Mouse (Mus musculus) cerebellum, adult 9-11 months (tissue): ENCODE measurements around the gene Prss21.

Experiments used
- DNase-seq: peaks from one replicate; pipeline ENCODE4 v3.0.0; 2022

The Prss21 gene

DNA sequence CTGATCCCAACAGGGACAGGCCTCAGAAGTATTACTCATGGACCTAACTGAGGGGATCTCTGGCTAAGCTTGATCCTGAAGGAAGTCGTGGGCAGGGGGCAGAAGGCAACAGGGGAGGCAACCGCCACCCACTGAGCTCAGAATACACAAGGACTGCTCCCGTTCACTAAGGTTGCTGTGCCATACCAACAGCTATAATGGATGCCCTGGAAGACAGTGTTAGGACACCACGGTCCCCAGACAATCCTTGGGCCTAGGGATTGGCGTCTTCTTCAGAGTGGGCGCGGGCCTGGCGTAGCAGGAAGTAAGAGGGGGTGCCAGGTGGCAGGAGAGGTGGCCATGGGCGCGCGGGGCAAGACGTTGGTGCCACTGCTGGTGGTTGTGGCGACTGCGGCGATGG, at the start of gene Prss21:
Gene Prss21, plus strand, starts transcription at position 301 of the 400 bp plus-strand sequence.
- no peak for DNase-seq

DNA sequence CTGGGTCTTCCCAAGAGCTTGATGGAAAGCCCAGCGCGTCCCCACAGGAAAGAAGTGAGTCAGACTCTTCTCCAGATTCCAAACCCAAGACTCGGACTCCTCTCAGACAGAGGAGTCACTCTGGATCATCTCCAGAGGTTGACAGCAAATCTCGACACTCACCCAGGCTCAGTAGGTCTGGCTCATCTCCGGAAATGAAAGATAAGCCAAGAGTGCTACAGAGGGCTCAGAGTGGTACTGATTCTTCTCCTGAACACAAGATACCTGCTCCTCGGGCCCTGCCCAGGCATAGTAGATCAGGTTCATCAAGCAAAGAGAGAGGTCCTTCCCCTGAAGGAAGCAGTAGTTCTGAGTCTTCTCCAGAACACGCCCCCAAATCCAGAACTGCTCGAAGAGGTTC, 49.3 kb upstream of the Prss21 start:
- DNase-seq: no peak

DNA sequence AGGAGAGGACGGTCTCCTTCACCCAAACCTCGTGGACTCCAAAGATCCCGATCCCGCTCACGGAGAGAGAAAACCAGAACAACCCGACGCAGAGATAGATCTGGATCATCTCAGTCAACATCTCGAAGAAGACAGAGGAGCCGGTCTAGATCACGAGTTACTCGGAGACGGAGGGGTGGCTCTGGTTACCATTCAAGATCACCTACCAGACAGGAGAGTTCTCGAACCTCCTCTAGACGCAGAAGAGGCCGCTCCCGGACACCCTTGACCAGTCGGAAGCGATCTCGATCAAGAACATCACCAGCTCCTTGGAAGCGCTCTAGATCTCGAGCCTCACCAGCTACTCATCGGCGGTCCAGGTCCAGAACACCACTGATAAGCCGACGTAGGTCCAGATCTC, 48.6 kb upstream of the Prss21 start:
- no peak for DNase-seq

DNA sequence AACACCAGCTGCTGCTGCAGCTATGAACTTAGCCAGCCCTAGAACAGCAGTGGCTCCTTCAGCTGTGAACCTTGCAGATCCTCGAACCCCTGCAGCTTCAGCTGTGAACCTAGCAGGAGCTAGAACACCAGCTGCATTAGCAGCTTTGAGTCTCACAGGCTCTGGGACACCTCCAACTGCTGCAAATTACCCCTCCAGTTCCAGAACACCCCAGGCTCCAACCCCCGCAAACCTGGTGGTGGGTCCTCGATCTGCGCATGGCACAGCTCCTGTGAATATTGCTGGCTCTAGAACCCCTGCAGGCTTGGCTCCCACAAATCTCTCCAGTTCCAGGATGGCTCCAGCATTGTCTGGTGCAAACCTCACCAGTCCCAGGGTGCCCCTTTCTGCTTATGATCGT, 47.1 kb upstream of the Prss21 start:
- no peak for DNase-seq

DNA sequence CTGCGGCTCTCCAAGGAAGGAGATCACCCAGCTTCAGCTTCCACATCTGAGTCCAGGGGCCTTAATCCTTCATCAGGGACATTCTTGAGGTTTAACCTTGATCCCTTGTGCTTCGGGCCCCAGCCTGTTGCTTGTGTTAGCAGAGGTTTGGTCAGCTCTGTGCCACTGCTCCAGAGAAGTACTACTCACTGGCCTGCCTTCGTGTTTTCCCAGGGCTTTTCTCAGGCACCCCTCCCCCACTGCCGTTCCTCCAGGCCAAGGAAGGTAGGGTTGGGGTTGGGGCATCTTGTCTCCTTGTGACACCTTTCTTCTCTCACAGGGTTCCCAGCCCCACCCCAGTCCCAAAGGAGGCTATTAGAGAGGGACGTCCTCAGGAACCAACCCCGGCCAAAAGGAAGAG, 45.8 kb upstream of the Prss21 start:
- no peak for DNase-seq

DNA sequence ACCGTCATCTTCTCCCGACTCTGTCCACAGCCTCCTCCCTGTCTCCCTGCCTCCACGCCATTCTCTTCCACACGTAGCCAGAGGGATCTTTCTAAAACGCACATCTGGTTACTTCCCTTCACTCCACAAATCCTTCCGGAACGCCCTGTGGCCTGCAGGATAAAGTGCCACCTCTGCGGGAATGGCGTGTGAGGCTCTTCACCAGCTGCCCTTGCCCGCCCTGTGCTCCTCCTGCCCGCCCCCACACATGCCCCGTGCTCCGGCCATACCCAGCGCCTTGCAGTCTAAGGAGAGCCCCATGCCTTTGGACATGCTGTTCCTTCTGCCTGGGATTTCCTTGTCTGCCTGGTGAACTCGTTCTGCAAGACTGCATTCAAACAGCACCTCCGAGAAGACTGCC, 44.8 kb upstream of the Prss21 start:
- no peak for DNase-seq

DNA sequence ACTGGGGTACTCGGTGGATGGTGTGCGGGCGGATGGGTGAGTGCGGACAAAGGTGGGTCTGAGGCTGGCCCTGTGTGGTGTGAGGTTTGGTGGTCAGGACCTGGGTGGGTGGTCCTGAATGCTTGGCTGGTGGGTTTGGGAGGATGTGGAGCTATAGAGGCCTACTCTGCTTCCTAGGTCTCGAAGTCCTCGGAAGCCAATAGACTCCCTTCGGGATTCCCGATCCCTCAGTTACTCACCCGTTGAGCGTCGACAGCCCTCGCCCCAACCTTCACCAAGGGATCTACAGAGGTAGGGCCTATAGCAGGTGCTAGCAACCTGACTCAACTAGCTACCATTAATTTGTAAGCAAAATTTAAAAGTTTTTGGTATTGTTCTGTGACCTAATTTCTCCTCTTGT, 44.2 kb upstream of the Prss21 start:
- no peak for DNase-seq

DNA sequence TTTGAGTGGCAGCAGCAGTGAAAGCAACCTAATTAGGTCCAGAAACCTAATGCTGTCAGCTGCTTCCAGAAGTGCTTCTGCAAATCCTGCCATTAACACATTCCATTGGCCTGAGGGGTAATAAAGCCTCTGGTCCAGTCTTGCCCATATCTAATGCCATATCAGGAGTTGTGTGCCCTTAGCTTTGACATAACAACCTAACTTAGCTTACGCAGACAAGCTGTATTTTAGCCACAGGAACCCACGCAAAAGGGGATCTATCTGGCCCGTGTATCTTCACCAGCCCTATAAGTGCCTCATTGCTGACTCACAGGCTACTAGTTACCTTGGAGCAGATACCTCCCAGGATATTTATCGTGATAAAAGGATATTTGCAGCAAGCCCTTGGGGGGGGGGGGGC, 42.3 kb upstream of the Prss21 start:
- DNase-seq: no peak

DNA sequence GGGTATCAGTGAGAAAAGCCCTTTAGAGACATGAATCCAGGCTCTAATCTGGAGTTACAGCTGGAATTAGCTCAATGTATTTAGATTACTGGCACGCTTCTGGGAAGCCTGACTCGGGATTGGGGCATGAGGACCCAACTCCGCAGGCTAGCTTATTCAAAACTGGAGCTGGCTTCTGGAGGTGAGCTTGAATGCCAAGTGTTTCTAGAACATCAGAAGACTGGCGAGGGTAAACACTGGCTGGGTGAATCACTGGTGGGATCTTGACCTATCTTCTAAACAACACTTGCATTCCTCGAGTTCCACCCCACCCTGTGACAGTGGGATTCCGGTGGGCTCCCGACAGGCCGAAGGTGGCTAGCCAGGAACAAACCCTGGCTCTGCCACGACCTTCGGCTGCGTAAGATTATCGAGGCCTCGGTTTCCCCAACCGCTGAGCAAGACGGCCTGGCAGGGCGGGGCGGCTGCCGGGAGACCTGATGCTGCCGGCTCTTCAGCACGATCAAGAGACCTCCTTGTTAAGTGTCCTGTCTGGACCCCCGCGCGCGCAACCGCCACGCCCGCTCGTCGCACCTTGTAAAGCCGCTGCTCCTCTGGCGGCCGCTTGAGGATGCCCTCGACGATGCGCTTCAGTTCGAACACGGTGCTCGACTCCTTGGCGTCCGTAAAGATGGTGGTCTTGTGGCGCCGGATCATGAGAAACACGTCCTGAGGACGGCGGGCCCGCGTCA, 39.4 kb upstream of the Prss21 start:
- DNase-seq: peak; percentile 80

DNA sequence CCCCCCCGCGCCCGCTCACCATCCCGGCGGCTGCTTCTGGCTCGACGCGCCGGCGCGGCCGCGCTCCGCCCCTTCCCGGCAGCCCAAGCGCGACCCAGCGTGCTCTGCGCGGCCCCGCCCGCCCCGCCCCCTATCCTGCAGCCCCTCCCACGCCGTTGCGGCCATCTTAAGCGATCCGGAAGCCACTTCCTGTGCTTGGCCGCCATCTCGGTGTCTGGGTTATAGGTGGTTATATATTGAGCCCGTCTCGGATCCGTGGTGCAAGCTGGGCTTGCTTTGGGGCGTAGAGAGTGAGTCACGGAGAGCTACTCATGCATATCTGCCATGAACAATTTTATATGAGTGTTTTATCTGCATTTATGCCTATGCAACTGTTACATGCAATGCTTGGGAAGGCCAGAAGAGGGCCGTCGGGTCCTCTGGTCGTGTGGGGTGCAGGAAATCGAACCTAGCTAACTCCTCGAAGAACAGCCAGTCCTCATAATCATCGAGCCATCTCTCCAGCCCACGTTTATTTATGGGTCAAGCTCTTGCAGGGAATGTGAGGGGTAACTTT, 38.7 kb upstream of the Prss21 start, which contains the start of gene Elob:
Gene Elob, minus strand, starts transcription at position 73 of the 556 bp plus-strand sequence.
- DNase-seq: peak; percentile 87

DNA sequence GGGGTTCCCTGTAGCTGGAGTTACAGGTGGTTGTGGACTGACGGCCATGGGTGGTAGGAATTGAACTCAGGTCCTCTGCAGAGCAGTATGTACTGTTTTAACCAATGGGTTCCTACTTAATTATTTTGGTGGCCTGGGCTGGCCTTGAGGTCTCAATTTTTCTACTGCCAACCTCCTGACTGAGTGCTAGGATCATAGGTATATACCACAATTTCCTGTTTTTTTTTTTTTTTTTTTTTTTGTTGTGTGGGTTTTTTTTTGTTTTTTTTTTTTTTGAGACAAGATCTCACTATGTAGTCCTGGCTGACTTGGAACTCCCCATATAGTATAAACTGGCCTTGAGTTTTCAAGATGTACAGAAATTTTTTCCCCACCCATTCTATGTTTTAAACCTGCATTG, 36.7 kb upstream of the Prss21 start:
- DNase-seq: no peak

DNA sequence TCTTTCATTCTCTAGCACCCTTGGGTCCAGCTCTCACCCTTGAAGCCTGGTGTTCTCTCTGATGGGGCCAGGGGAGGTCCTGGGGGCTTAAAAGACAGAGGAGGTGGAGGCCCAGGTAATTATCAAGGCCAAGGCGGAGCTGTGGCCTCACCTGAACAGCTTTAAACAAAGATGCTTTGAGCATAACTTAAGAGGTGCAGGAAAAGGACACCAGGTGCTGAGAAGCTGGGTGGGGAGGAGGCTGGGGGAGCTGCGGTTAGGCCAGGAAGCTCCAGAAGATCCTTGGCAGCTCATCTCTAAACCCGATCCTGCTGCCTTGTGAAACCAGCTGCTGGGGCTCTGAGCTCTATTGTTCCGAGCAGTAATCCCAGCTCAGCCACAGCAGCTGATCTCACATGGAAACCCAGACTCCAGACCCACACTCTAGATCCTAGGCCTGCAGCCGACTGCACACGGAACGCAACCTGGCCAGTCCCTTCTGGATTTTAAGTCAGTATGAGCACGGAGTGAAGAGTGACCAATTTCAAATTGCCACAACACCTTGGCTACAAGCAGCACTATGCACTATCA, 31.8 kb upstream of the Prss21 start, which contains the start of gene Prss33:
Gene Prss33, minus strand, starts transcription at position 51 of the 570 bp plus-strand sequence.
- DNase-seq: no peak

DNA sequence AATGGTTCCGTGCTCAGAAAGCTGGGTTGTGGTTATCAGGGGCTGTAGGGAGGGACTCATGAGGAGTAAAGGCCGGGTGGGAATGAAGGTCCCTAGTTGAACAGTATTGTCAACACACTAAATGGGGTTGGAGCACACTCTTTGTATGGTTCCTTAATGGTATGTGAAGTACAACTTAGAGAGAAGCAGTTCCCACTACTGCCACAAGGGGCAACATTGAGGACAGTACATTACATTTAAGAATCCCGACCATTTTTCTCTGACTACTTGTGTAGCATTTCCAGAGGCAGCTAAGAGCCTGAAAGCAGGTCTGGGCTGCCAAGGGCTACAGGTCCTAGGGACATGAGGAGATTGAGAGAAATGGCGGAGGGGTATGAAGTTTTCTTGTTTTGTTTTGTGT, 26.7 kb upstream of the Prss21 start:
- DNase-seq: no peak

DNA sequence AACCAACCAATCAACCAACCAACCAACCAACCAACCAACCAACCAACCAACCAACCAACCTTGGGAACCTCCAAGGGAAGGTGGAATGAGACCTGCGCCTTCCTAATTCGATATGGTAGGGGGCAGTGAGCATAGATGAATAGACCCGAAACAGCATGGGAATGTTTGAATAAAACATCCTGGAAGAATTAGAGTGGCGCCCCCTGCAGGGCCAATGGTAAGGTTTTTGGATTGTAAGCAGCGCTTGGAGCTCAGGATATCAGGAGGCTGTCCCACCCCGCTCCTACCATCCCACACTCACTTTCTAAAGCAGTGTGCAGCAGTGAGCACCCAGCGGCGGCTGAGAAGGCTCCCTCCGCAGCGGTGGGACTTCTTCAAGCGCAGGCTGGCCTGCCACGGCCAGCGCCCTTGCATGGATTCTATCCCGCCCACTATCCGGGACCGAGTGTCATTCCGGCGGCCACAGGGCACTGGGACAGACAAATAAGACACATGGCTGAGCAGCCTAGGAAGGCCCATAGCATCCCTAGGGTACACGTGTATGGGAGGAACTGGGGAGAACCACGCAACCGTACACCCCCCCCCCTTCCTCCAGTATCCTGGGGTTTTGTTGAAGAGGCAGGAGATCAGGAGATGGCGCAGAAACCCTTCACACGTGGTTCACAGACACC, 24.6 kb upstream of the Prss21 start:
- DNase-seq: peak; percentile 23

DNA sequence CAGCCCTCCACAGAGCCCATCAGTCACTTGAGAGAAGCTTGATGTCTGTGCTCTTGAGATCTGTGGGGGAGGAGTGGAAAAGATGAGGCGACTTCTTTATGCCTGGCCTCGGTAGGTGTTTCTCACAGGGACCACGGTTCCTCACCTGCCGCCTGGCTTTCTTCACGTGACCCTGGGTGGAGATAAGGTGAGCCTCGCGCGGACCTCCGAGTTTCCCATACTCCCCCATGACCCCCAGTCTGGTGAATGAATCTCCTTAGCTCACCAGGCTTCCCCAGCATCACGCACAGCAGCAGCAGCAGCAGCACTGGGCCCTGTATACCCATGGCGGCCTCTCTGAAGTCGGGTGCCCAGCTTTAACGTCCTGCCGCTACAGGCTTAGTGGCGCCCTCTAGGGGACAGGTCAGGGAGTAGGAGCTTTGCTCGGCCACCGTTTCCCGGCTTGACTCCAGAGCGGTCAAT, 24.0 kb upstream of the Prss21 start, which contains the start of the genes Prss32 and Prss41:
Gene Prss32, plus strand, starts transcription at position 44 of the 462 bp plus-strand sequence.
Gene Prss41, minus strand, starts transcription at position 361 of the 462 bp plus-strand sequence.
- DNase-seq: peak; percentile 67

DNA sequence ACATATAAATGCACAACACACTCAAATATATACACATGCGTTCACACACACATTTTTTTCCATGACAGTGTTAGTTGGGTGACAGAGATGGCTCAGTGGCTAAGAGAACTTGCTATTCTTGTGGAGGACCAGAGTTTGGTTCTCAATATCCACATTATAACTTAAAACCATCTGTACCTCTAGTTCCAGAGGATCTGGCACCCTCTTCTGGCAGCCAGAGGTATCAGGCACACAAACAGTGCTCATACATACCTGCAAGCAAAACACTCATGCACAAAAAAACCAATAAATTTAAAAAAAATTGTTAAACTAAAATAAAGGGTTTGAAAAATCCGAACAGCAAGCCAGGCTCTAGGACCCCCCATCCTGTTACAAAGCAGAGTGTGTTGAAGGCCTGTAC, 17.8 kb upstream of the Prss21 start:
- DNase-seq: no peak

DNA sequence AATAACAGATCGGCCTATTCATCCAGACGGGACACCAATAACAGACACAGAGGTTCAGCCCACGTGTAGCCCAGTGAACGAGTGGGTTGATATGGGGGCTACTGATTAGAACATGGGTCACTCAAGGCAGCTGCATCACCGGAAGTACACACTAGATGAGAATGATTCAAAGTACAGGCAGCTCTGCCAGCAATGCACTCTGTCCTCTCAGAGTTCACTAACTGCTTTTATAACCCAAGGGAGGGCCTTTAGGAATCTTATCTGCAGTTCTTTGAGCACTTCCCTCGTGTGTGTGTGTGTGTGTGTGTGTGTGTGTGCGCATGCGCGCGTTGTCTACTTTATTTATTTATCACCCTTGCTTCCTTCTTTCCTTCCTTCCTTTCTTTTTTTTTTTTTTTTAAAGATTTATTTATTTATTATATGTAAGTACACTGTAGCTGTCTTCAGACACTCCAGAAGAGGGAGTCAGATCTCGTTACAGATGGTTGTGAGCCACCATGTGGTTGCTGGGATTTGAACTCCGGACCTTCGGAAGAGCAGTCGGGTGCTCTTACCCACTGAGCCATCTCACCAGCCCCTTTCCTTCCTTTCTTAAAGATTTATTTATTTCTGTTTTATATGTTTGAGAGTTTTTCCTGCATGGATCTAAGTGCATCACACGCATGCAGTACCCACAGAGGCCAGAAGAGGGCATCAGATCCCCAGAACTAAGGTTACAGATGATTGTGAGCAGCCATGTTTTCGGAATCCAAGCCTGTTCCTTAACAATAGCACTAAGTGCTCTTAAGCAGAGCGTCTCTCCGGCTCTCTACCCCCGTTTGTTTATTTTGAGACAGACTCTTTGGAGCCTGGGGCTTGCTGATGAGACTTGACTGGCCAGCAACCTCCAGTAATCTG, 16.8 kb upstream of the Prss21 start:
- DNase-seq: peak; percentile 43

DNA sequence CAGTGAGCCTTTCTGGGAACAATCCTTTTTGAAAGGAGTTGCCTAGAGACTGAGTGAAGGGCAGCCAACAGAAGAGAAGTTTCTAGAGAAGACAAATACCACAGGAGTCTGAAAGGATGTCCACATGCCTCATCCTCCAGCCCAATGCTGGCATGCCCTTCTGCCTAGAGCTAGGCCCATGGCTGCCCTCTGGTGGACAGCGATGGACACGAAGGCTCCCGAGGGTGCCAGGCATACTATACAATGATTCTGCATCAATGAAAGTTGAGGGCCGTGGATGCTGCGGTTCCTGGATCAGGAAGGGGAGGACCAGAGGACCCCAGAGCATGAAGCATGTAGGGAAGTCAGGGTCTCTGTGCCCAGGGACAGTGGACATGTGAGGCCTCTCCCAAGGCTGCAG, 14.6 kb upstream of the Prss21 start:
- peak; percentile 16 for DNase-seq

DNA sequence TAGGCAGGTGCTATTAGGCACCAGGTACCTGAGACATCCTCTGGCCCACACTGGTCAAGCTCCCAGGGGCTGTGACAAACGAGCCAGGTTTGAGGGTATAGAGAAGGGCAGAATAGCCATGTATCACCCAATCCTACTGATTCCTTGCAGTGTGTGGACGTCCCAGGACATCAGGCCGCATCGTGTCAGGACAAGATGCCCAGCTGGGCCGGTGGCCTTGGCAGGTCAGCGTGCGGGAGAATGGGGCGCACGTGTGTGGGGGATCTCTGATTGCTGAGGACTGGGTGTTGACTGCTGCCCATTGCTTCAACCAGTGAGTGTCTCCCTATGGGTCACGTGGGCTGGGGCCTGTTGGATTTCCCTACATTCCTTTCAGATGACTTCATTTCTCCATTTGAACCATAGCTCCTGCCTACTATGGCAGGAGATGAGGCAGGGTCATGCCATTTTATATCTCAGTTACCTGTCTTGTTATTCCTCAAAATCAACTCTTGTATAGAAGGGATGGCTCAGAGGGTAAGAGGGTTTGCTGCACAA, 13.6 kb upstream of the Prss21 start:
- DNase-seq: no peak

DNA sequence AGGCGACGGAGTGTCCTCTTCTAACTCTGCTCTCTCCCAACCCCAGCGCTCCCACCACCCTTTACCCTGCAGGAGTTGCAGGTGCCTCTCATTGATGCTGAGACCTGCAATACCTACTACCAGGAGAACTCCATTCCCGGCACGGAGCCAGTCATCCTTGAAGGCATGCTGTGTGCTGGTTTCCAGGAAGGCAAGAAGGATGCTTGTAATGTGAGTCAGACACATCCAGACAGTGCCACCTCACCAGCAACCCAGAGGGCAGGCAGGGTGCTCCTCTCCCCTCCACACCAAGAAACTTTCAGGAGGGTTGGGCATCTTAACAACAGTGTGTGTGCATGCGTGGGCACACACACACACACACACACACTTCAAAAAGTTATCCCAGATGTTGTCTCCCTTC, 10.7 kb upstream of the Prss21 start:
- DNase-seq: no peak

DNA sequence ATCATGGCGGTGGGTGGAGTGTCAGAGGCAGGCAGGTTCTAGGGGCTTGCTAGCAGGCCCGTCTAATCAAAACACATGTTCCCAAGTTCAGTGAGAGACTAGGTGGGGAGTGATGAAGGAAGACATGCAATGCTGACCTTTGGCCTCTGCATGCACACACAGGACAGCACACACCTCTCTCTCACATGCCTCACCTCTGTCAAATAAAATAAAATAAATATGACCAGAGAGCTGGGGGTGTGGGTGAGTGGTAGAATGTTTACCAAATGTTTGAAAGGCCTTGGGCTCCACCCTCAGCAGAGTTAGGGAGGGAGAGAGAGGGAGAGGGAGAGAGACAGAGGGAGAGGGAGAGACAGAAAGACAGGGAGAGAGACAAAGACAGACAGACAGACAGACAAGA, 9.9 kb upstream of the Prss21 start:
- no peak for DNase-seq

DNA sequence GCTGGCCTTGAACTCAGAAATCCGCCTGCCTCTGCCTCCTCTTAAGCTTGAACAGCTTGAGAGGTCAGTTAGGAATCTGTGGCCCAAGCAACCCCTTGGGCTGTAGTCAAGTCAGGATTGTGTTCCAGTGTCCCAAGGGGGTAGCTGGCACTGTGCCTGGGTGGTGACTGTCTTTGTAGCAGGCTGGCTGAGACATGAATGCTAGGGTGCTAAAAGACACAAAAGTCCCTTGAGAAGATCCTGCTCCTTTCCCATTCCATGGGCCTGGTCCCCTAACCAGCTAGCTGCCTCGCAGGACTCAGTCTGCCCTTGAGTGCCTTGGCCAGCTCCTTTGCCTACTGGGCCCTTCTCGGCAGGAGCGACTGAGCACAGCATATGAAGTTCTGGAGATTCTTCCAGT, 4.9 kb upstream of the Prss21 start:
- no peak for DNase-seq
